ENCODE assay signal across 9 mouse cellular contexts in genomic region chr9:21715298-21715697, GRCm38 (mm10). TPM values are rescaled to one million over a fixed set of nuclear protein-coding genes. Genes with fewer than 3 reads are reported as not detected.
DNase-seq lines count a peak whose midpoint lies in the region; ATAC-seq and TF ChIP-seq lines count a peak whose summit lies in the region.
"Had no signal": no experiment of that assay in that cellular context is flagged by ENCODE, and none has a peak within 500 bp of the region (broad histone marks: within the 10 kb centered on the region; RNA-seq: fewer than 3 reads in every experiment).

No protein-coding gene starts in this region.

- H3K4me2 ChIP-seq in forebrain, embryonic 12.5 days, result no peak overlapping the region
- H3K4me2 ChIP-seq: embryonic facial prominence, embryonic 13.5 days had no signal

- no peak for TF ChIP-seq CTCF in bone marrow macrophage, adult 2 months (IDR thresholded peaks at IDR 0.05; ENCODE audit: low read depth, low read length)

- H3K4me3 ChIP-seq in bone marrow macrophage, adult 2 months (ENCODE audit: insufficient read depth, low read length), result no peak overlapping the region
- no peak overlapping the region for H3K4me3 ChIP-seq in forebrain, embryonic 12.5 days (replicated peaks)
- H3K4me3 ChIP-seq: embryonic facial prominence, embryonic 13.5 days had no signal

- DNase-seq in heart, adult 11 months, result peak; percentile 97
- no peak for DNase-seq in heart, adult 8-10 months (ENCODE audit: low spot score)
- peak; percentile 70 to 75 for DNase-seq in monocyte, adult 2 months (ENCODE audit: low read depth in 1 of 2, low spot score in 2 of 2)
- DNase-seq in thymus, postnatal 14 days, result no peak
- no peak for DNase-seq in kidney, adult 11 months

- no peaks in the 10 kb centered on the region for H3K27me3 ChIP-seq in forebrain, embryonic 12.5 days
- H3K27me3 ChIP-seq: embryonic facial prominence, embryonic 13.5 days had no signal

- H3K27ac ChIP-seq in bone marrow macrophage, adult 2 months (ENCODE audit: insufficient read depth, low read depth, low read length), result peak overlapping the region; percentile 58
- H3K27ac ChIP-seq in forebrain, embryonic 12.5 days, result no peak overlapping the region
- H3K27ac ChIP-seq: embryonic facial prominence, embryonic 13.5 days had no signal

- 72% methylated on average over 4 of the region's 4 CpGs for WGBS in forebrain, embryonic 12.5 days

- peaks cover 4% of the 10 kb centered on the region for H3K36me3 ChIP-seq in forebrain, embryonic 12.5 days (replicated peaks)
- H3K36me3 ChIP-seq: embryonic facial prominence, embryonic 13.5 days had no signal

- H3K4me1 ChIP-seq in bone marrow macrophage, adult 2 months (ENCODE audit: control insufficient read depth, insufficient read depth, low read length), result peaks cover 38% of the 10 kb centered on the region
- no peaks in the 10 kb centered on the region for H3K4me1 ChIP-seq in forebrain, embryonic 12.5 days

- ATAC-seq in hematopoietic stem cell, adult 5-6 weeks (replicated peaks in 1 of 2; ENCODE audit: insufficient read depth in 1 of 2, low FRiP score in 2 of 2, low TSS enrichment in 1 of 2, low read depth in 1 of 2, poor library complexity in 2 of 2, severe bottlenecking in 2 of 2), result peak; percentile 98 to 99
- ATAC-seq in forebrain, embryonic 12.5 days (ENCODE audit: low FRiP score), result no peak

- H3K9me3 ChIP-seq in forebrain, embryonic 12.5 days, result no peaks in the 10 kb centered on the region
- H3K9me3 ChIP-seq: embryonic facial prominence, embryonic 13.5 days had no signal

- no peak overlapping the region for H3K9ac ChIP-seq in forebrain, embryonic 12.5 days
- H3K9ac ChIP-seq: embryonic facial prominence, embryonic 13.5 days had no signal

- TF ChIP-seq POLR2A in bone marrow macrophage, adult 2 months (IDR thresholded peaks at IDR 0.05; ENCODE audit: borderline replicate concordance, low read depth, low read length), result no peak

RNA-seq across cellular contexts. Expression of gene Ldlr, which starts 8.0 kb away (rescaled TPM):
- total RNA-seq in heart, adult 8-10 months (2022), result 1 to 10 TPM; 2.3 to 3.8 (median 3.0) TPM
- polyA plus RNA-seq in bone marrow macrophage, adult 2 months (2012; ENCODE audit: insufficient read depth, insufficient read length, missing spikeins), result 30.4 and 36.5 TPM in 2 replicates
- 22.2 and 22.4 TPM in 2 replicates for total RNA-seq in hematopoietic stem cell, adult 5-6 weeks (2017)
- 34.1 and 40.3 TPM in 2 replicates for polyA plus RNA-seq in forebrain, embryonic 12.5 days (2016; fragmentation: Nextera tagmentation; extraction: Ambion mirVana)

RNA-seq across cellular contexts. Expression of gene Spc24, which starts 44.8 kb away (rescaled TPM):
- total RNA-seq in heart, adult 8-10 months (2022), result 1 to 10 TPM; 5.6 to 8.6 (median 7.7) TPM
- polyA plus RNA-seq in bone marrow macrophage, adult 2 months (2012; ENCODE audit: insufficient read depth, insufficient read length, missing spikeins), result 16.6 and 23.2 TPM in 2 replicates
- 79.7 and 117 TPM in 2 replicates for total RNA-seq in hematopoietic stem cell, adult 5-6 weeks (2017)
- 112 and 118 TPM in 2 replicates for polyA plus RNA-seq in forebrain, embryonic 12.5 days (2016; fragmentation: Nextera tagmentation; extraction: Ambion mirVana)

Comparison
In these comparisons a context has a peak if more than half of its experiments do, and no peak if none do; other contexts are left out.
1. DNase-seq: peak in heart, adult 11 months (single experiment) and monocyte, adult 2 months (2 of 2); none in heart, adult 8-10 months (single experiment), thymus, postnatal 14 days (single experiment) and kidney, adult 11 months (single experiment).